Mouse (Mus musculus) cerebellum, adult 2 months (tissue): ENCODE results near the gene Map1b.

Experiments used
- CTCF ChIP-seq: fragments of 200-500 bp; IDR thresholded peaks from 2 replicates; pipeline ENCODE4 v1.5.1; 2011; ENCODE audit warnings: low read depth, mild to moderate bottlenecking, control low read depth, low read length, moderate library complexity, borderline replicate concordance; ENCODE audit not compliant: insufficient read depth
- POLR2A ChIP-seq: fragments of 200-500 bp; IDR thresholded peaks from 2 replicates; pipeline ENCODE4 v1.6.1; 2011; ENCODE audit warnings: low read length, control low read depth, borderline replicate concordance; ENCODE audit not compliant: insufficient read depth

GRCm38 (mm10) chr13:99557331-99557730 is 41.0 kb upstream of the Map1b start:
- no peak for TF ChIP-seq CTCF
- TF ChIP-seq POLR2A: no peak
